Mouse (Mus musculus): ENCODE measurements around the gene Pecr. TPM values are rescaled to one million over a fixed set of nuclear protein-coding genes. Genes with fewer than 3 reads are reported as not detected.
A peak's percentile ranks its signal among the peaks of the same experiment; 100 is the strongest.
"Not testable (repeated sequence)": the region's sequence is repeated elsewhere in the genome, so short reads cannot be mapped to it uniquely, and the experiment has no call there.

Gene Pecr
- total RNA-seq, 2 experiments from 2014 or later = 11.1 to 11.2 TPM

DNA sequence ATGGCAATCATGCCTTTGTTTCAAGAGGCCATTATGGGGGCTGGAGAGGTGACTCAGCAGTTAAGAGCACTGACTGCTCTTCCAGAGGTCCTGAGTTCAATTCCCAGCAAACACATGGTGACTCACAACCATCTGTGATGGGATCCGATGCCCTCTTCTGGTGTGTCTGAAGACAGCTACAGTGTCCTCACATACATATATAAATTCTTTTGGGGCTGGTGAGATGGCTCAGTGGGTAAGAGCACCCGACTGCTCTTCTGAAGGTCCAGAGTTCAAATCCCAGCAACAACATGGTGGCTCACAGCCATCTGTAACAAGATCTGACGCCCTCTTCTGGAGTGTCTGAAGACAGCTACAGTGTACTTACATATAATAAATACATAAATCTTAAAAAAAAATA, 45.0 kb downstream of the Pecr start:
- not testable (repeated sequence) for DNase-seq (ENCODE audit: low spot score)
- intact Hi-C loops (cut with DNase I) = loop anchor here (5.0 kb wide), 1 partner anchor 68 kb away; the partner anchor contains the start of gene Xrcc5

- intact Hi-C loops (cut with DNase I) = loop anchor here (5.0 kb wide), 1 partner anchor 69 kb away; the partner anchor contains the start of gene Xrcc5
- no peak for DNase-seq (ENCODE audit: low spot score)
Observed at GRCm38 (mm10) chr1:72238016-72238580, 46.0 kb downstream of the Pecr start.

GRCm38 (mm10) chr1:72237007-72237775, 46.9 kb downstream of the Pecr start:
- intact Hi-C loops (cut with DNase I) = loop anchor here (5.0 kb wide), 1 partner anchor 70 kb away; the partner anchor contains the start of gene Xrcc5
- no peak for DNase-seq (ENCODE audit: low spot score)

- intact Hi-C loops (cut with DNase I) = loop anchor here (5.0 kb wide), 1 partner anchor 71 kb away; the partner anchor contains the start of gene Xrcc5
- DNase-seq (ENCODE audit: low spot score) = peak; percentile 56
Observed at GRCm38 (mm10) chr1:72236363-72237006, 47.6 kb downstream of the Pecr start.

DNA sequence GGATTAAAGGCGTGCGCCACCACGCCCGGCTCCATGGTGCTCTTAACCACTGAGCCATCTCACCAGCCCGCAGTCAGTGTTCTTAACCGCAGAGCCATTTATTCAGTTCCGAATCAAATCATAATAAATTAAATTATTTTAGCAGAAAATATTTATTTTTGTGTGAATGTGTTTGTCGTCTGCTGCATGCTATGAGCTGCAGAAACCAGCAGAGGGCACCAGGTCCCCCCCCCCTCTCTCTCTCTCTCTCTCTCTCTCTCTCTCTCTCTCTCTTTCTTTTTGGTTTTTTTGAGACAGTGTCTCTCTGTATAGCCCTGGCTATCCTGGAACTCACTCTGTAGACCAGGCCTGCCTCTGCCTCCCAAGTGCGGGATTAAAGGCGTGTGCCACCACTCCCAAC, 51.5 kb downstream of the Pecr start:
- intact Hi-C loops (cut with DNase I); DNase-seq (ENCODE audit: low spot score): not testable (repeated sequence)

DNA sequence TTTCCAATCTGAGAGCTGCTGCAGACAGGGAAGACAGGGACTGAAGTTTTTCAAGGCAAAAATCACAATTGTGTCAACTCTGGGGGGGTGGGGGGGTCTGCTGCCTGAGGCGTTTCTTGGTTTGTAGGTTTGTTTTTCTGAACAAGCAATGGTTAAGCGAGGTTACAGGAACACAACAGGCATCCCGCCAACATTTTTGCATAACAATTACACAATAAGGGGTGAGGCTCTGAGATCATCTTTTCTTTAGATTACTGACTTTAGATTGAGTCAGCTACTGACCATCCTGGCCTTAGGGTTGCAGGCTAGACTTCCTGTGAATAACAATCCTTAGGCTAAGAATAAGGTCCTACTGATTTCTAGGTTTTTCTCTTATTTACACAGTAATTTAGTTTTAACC, 55.1 kb downstream of the Pecr start:
- intact Hi-C loops (cut with DNase I) = no loop called here
- no peak for DNase-seq (ENCODE audit: low spot score)

DNA sequence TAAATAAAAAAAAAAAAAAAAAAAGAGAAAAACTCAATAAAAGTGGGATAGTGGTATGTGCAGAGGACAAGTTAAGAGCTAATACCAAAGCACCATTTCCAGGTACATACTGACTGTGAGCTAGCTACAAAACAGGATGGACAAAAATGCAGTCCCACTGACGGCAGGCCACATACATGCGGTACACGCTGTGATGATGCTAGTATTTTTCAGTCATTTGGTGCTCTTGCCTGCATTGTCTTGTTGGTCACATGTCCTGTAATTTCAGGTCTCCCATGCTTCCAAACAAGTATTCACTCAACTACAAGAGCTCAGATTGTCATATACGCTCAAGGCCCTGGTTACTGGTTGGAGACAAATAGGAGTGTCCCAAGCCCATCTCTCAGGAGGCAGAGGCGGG, 56.6 kb downstream of the Pecr start:
- intact Hi-C loops (cut with DNase I) = no loop called here
- no peak for DNase-seq (ENCODE audit: low spot score)

- DNase-seq (ENCODE audit: low spot score) = no peak
- intact Hi-C loops (cut with DNase I) = no loop called here
Observed at GRCm38 (mm10) chr1:72226887-72227481, 57.1 kb downstream of the Pecr start.

DNA sequence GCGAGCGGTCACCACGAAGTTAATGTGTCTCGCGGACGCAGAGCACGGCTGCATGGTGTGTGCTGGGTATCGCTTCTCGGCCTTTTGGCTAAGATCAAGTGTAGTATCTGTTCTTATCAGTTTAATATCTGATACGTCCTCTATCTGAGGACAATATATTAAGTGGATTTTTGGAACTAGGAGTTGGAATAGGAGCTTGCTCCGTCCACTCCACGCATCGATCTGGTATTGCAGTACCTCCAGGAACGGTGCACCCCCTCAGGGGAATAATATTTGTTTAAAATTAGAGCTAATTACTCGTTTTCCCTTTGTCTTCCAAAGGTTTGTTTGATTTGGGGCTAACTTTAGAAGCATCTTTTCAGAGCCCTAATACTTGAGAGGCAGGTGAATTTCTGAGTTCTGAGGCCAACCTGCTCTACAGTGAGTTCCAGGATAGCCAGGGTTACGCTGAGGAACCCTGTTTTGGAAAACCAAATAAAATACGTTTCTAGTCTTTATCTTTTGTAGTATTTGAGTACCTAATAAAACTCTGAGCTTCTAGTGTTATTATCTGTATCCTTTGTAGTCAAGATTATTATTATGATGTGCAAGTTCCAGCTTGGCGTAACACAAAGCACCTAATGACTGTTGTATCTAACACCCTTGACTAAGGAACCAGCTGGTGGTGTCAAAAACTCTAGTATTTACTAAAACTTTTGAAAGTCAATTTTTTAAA, 57.8 kb downstream of the Pecr start:
- DNase-seq (ENCODE audit: low spot score) = no peak
- intact Hi-C loops (cut with DNase I) = no loop called here

GRCm38 (mm10) chr1:72225720-72226171, 58.4 kb downstream of the Pecr start:
- intact Hi-C loops (cut with DNase I) = not testable (repeated sequence)
- peak; percentile 49 for DNase-seq (ENCODE audit: low spot score)

- DNase-seq (ENCODE audit: low spot score) = no peak
- intact Hi-C loops (cut with DNase I) = no loop called here
Observed at GRCm38 (mm10) chr1:72225054-72225718, 58.9 kb downstream of the Pecr start.

DNA sequence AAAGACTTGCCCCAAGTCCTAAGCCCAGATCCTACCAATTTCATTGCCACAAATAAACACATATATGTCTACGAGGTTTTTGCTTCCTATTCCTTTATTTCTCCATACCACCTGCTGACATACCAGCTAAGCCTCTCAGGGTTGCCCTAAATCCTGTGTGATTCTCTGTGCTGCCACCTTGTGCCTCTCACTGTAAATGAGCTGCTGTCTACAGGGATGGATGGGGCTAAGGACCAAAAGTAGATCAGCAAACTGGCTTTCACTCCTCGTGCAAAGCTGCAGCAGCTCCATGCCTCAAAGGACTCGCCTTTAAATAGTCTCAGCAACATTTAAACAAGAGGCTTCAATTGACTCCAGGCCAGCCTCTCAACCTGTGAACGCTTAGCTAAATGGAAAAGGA, 64.1 kb downstream of the Pecr start:
- no peak for DNase-seq (ENCODE audit: low spot score)
- intact Hi-C loops (cut with DNase I) = no loop called here

DNA sequence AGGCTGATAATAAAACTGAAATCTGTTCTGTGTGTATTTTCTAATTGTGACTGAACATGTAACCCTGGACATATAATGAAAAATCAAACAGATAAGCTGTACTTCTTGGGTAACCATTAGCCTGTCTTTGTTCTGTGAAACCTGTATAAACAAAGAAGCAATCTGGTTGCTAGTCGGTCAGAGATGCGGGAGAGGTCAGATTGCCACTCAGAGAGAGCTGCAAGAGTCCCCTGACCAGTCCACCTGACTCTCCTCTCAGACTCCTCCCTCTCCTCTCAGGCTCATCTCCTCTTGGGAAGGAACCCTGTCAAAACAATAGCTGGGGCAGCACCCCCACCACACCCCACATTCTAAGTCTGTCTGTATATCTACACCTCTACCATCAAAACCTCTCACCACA, 65.0 kb downstream of the Pecr start:
- intact Hi-C loops (cut with DNase I) = no loop called here
- DNase-seq (ENCODE audit: low spot score) = no peak

GRCm38 (mm10) chr1:72218626-72219025, 65.5 kb downstream of the Pecr start:
- no peak for DNase-seq (ENCODE audit: low spot score)
- intact Hi-C loops (cut with DNase I) = no loop called here

- intact Hi-C loops (cut with DNase I) = no loop called here
- no peak for DNase-seq (ENCODE audit: low spot score)
Observed at GRCm38 (mm10) chr1:72216761-72217160, 67.4 kb downstream of the Pecr start.

DNA sequence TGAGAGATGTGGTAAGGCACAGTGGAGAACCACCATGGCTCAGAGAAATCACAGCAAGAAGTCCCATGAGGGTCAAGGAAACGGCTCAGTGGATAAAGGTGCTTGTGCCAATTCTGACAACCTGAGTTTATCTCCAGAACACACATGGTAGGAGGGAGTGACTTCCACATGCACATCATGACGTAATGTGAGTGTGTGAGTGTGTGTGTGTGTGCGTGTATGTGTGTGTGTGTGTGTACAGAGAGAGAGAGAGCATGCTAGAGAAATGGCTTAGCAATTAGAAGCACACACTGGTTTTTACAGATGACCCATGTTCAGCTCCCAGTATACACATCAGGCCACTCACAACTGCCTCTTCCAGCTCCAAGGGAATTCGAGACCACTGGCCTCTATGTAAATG, 68.9 kb downstream of the Pecr start:
- no peak for DNase-seq (ENCODE audit: low spot score)
- intact Hi-C loops (cut with DNase I) = no loop called here

GRCm38 (mm10) chr1:72214470-72214961, 69.6 kb downstream of the Pecr start:
- DNase-seq (ENCODE audit: low spot score) = peak; percentile 10

DNA sequence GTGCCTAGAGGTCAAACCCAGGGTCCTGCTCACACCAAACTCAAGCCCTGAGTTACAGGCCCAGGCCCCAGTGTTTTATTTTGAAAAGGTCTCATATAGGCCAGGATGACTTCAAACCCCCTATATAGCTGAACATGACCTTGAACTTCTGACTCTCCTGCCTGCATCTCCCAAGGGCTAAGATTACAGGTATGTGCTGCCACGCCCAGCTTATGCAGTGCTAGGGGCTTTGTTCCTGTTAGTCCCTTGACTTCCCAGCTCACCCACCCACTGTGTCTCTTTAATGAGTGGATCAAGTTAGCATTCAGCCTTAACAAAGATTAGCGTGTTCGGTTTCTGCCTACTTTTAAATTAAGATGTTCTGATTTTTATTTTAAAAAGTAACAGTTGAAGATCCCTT, 70.2 kb downstream of the Pecr start:
- intact Hi-C loops (cut with DNase I) = no loop called here
- no peak for DNase-seq (ENCODE audit: low spot score)

More at GRCm38 (mm10) chr1:72214470-72214961, 69.6 kb downstream of the Pecr start:
- intact Hi-C loops (cut with DNase I) = no loop called here

All from heart, postnatal 25 days (tissue).